Mouse (Mus musculus) thymus, postnatal 0 days (tissue): Measurements from ENCODE around the gene Foxo1. TPM values are rescaled to one million over a fixed set of nuclear protein-coding genes. Genes with fewer than 3 reads are reported as not detected.
A peak's percentile ranks its signal among the peaks of the same experiment; 100 is the strongest.

ENCODE experiments used
- DNase-seq: peaks from one replicate; pipeline ENCODE4 v3.0.0-alpha.2; 2015; ENCODE audit warnings: low spot score
- polyA plus RNA-seq: library from polyadenylated mRNA; unstranded; fragments of >200 nt; fragmentation: Nextera tagmentation; extraction: Ambion mirVana; gene quantifications from 2 replicates; pipeline ENCODE4 v1.2.1, GENCODE M21; 2015

The Foxo1 gene
- polyA plus RNA-seq, result 7.8 and 10.1 TPM in 2 replicates

DNA sequence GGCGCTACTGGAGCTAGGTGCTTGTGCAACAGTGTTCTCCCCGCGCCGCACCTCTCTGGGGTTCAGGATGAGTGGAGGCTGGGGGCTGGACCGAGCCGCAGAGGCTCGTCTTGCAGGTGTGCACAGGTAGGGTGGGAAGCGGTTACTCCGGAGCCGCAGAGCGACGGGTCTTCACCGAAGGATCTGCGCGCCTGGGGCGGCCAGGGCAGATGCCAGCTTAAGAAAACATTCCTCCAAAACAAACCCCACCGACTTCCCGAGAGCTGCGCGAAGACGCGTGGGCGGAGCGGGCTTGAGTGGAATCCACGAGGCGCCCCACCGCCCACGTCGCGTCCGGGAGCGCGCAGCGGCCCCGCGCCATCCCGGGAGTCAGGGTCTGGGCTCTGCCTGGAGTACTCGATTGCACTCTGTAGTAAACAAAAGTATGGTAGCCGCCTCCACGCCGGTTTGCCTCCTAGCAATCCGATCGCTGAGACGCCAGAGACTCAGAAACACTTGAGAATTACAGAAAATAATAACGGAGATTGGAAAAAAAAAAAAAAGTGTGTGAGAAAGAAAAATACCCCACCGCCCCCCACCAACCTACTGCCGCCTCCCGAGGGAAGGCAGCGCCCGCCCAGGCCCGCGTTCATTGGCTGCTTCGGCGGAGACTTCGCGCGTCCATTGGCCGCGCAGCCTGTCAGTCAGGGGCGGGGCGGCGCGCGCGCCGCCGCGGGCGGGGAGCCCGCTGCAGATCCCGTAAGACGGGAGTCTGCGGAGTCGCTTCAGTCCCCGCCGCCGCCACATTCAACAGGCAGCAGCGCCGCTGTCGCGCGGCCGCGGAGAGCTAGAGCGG, at the start of gene Foxo1:
TSS of gene Foxo1 (plus strand) at position 685 of the 835 bp plus-strand sequence.
- DNase-seq, result peak; percentile 96

- no peak for DNase-seq
Observed at GRCm38 (mm10) chr3:52218864-52219263, 49.3 kb upstream of the Foxo1 start.

DNA sequence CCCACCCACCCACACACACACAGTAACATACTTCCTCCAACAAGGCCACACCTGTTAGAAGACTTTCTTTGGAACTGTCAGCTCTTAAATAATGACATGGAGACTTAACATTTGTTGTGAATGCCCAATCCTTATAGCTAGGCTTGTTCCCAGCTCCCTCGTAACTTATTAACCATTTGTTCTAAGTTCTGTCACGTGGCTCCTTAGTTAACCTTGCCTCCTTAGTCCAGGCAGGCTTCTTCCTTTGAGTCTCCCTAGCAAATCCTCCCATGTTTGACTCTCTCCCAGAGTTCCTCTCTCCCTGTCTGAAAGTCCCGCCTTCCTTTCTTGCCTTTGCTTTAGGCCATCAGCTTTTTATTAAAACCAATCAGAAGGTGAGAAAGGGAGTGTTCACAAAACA, 47.1 kb upstream of the Foxo1 start:
- DNase-seq, result no peak

- no peak for DNase-seq
Observed at GRCm38 (mm10) chr3:52221931-52222330, 46.2 kb upstream of the Foxo1 start.

DNA sequence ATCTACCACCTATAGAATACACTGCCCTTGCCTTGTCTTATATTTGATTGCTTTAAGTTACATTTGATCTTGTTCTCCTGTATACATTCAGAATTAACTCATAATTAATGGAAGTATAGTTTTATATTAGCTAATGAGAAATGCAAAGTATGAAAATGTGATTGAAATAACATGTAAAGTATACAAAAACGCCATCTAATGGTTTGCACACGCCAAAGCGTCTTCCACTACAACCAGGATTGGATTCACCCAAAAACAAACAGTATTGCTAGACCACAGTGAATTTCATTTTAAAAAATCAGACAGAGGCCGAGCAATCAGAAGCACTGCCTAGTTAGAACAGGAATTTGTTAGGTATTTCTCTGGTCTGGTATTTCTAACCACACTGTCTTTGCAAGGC, 31.6 kb upstream of the Foxo1 start:
- DNase-seq, result no peak

DNA sequence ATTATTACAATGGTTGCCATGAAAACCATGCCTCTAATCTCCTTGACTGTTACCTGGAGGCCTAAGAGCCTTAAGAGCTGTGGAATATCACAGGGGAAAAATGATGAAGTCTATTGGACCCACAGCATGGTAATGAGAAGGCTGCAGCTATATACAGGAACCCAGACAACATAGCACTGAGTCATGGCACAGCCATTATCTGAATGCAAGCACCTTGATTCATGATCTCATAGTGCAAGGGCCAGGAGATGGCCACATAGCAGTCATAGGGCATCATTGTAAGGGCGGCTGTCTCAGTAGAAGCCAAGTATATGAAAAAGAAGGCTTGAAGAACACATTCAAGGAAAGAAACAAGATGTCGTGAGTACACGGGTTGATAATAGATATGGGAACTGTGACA, 31.0 kb upstream of the Foxo1 start:
- no peak for DNase-seq

DNA sequence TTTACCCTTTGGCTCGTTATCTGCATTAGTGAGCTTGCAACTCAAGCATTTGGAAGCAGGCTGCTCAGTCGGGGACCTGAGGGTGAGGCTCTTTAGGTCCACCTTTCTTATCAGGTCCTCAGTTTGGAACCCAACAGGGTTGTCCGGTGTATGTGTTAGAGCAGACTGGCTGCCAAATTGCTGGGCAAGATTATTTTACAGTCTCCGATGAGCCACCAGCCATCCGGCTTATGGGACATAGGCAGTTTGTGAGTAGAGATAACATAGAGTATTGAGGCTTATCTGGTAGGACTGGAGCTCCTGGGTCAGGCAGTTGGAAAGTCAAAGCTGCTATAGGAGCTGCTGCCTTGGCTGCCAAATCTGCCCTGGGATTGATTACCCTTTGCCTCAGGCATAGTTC, 27.1 kb upstream of the Foxo1 start:
- DNase-seq, result no peak

DNA sequence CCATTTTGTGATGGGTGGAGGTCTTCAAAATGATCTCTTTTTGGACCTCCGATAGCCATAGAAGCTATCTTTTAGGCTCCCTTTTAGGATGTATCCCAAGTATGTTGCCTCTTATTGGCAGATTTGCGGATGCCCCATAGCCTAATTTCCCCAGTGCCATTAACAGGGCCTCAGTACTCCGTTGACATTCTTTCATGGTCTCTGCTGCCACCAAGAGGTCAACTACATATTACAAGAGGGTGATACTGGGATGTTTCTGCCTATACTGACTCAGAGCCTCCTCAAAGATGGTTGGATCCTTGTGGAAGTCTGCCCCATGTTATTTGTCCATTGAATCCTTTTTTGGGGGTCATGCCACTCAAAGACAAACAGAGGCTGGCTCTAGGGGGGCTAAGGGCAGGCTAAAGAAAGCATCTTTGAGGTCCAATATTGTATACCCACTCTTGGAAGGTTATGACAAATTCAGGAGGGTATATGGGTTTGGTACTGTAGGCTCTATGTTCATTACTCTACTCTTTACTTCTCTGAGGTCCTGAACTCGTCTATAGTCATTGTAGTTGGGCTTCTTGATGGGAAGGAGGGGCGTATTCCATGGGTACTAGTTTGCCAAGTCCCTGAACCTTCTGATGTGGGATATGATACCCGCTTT, 25.6 kb upstream of the Foxo1 start:
- DNase-seq, result peak; percentile 68

DNA sequence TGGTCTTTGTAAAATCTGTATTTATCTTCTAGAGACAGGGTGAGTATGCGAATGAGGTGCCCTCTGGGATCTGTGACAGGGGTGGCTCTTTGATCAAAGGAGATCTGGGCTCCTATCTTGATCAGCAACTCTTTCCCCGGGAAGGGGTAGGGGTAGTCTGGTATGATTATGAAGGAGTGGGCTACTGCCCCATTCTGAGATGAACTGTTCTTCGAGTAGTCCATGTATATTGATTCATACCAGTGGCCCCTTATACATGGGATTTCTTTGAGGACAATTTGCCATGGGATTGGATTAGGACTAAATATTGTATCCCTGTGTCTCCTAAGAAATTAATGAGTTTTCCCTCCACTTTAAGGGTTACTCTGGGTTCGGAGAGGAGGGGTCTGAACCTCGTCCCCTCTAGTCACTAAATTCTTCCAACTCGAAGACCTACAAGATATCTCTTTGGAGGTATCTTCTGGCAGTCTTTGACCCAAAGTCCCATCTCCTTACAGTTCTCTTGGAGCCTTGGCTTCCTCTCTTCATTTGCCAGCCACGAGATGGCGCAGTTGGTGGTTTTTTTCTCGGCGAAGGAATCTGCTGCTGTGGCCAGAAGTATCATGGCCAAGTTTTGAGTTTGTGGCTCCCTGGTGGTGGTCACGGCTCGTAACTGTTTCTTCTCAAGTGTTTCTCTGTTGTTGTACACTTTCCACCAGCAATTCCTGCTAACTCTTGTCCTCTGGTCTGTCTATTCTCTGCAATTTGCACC, 24.7 kb upstream of the Foxo1 start:
- peak; percentile 61 for DNase-seq

GRCm38 (mm10) chr3:52245996-52246830, 21.9 kb upstream of the Foxo1 start:
- DNase-seq, result no peak

- DNase-seq, result no peak
Observed at GRCm38 (mm10) chr3:52251184-52251583, 17.0 kb upstream of the Foxo1 start.

- peak; percentile 58 for DNase-seq
Observed at GRCm38 (mm10) chr3:52253656-52254461, 14.3 kb upstream of the Foxo1 start.

GRCm38 (mm10) chr3:52254496-52254895, 13.6 kb upstream of the Foxo1 start:
- no peak for DNase-seq

- peak; percentile 60 for DNase-seq
Observed at GRCm38 (mm10) chr3:52257782-52258441, 10.2 kb upstream of the Foxo1 start.

GRCm38 (mm10) chr3:52258532-52258931, 9.6 kb upstream of the Foxo1 start:
- no peak for DNase-seq

DNA sequence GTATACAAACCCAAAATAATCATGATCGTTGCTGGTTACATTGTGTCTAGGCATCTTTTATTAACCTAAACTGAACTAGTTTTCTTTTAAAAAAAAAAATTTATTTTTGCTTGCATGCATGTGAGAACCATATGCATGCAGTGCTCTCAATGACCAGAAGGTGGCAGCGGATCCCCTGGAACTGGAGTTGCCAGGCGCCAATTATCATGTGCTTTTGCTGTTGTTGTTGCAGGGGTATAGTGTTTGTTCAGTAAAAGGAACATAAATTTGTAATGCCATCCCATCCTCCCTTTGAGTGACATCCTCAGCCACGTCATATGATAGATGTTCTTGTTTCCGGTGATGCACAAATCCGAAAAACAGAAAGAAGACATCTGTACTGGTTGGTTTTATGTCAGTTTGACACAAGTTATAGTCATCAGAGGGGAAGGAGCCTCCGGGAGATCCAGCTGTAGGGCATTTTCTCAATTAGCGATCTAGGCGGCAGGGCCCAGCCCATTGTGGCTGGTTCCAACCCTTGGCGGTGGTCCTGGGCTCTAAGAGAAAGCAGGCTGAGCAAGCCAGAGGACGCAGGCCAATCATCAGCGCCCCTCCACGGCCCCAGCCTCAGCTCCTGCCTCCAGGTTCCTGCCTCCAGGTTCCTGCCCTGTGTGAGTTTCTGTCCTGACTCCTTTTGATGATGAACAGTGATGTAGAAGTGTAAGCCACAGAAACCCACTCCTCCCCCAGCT, 5.5 kb upstream of the Foxo1 start:
- peak; percentile 86 for DNase-seq

GRCm38 (mm10) chr3:52264354-52264753, 3.8 kb upstream of the Foxo1 start:
- no peak for DNase-seq

GRCm38 (mm10) chr3:52266606-52267160, 1.5 kb upstream of the Foxo1 start:
- DNase-seq, result no peak

GRCm38 (mm10) chr3:52267293-52267651, 864 bp upstream of the Foxo1 start:
- DNase-seq, result peak; percentile 62
